Mouse (Mus musculus) central nervous system, embryonic 18 days (tissue): Measurements from ENCODE around the gene Lrrc7. TPM values are rescaled to one million over a fixed set of nuclear protein-coding genes. Genes with fewer than 3 reads are reported as not detected.

Experiments
- polyA plus RNA-seq: library from polyadenylated mRNA; depleted of rRNA; stranded (reverse); fragments of >200 nt; gene quantifications from 2 replicates; pipeline ENCODE4 v1.2.3, GENCODE M21; 2012; rRNA removed

The Lrrc7 gene
- polyA plus RNA-seq: 10.1 and 10.3 TPM in 2 replicates

DNA sequence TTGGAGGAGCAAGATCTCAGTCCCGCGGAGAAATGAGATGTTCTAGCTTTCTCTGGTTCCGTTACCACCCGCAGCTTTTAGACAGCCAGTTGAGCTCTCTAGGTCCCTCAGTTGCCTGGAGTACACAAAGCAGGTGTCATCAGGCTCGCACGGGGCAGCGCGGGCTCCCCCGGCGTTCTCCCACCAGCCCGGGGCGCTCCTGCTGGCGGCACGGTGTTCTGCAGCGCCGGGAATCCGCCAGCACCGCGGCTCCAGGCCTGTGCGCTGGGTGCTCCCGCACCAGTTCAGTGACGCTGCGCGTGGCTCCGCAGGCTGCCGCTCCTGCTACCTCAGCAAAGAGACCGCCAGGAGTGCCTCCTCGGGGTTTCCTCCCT is at the start of gene Lrrc7:
Lrrc7 (minus strand) TSS at position 235 of the 374 bp plus-strand sequence.

DNA sequence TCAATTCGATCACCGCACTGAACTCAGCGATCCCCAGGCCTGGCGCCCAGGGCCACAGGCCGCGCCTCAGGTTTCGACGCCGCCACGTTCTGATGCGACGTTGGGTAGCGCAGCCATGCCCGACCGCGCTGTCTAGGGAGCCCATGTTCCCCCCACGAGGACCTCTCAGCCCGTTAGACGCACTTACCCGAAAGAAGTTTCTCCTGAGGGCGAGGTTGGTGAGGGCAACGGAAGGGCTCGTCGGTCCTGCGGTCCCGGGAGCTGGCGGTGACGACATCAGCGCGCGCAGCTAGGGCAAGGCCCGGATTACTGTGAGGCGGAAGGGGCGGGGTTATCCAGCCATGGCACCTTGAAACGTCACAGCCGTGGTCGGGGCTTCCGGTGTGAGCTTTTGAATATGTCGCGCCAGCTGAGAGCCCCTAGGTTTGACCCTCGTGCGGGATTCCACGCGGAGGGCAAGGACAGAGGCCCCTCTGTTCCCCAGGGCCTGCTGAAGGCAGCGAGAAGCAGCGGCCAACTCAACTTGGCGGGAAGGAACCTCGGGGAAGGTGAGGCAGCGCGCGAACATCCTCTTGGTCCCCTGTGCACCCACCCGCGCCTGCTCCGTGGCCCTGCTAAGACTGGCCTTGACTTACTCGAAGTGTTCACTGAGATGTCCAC is 525.6 kb downstream of the Lrrc7 start, which contains the start of the genes Srsf11 and Lrrc40:
Srsf11 (minus strand) TSS at position 311 of the 660 bp plus-strand sequence.
Lrrc40 (plus strand) TSS at position 334 of the 660 bp plus-strand sequence.

